Mouse (Mus musculus): ENCODE measurements around the gene Dip2a. TPM values are rescaled to one million over a fixed set of nuclear protein-coding genes. Genes with fewer than 3 reads are reported as not detected.

The Dip2a gene
- total and polyA plus RNA-seq, 2 experiments: 1.7 to 2.0 TPM

DNA sequence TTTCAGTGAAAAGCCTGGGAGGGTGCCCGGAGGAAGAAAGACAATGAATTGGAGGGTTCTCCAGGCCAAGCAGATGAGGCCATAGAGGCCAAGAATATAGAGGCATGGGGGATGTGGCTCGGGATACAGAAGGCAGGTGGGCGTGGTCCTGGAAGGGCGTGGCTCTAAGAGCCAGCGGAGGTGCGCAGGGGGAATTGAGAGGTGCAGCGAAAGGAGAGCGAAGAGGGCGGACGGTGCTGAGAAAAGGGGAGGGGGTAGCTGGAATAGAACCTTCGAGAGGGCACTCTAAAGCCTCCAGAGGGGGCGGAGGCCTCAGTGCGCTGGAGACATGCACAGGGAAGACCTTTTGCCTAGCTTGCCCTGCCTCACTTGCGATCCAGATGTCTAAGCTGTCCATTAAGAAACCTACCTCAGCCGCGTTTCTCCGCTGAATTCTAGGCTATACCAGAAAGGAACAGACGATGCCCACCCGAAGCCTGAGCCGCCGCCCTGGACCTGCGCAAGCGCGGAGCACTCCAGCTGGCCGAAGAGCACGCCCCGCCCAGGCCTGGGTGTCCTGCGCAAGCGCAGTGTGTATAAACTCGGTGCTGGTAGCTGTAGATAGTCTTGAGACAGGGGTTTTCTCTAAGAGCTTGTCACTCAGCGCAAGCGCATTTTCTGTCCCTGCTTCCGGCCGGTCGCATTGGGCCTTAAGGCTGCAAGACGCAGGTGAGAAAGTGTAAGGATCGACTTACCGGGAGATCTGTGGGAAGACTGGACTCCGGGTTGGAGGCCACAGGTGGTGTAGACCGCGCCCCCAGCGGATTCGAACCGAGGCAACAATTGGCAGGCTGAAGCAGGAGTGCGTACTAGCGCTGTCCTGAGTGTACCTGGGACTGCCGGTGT is 107.5 kb downstream of the Dip2a start, which contains the start of gene Prmt2:
Prmt2 (minus strand) TSS at position 525 of the 885 bp plus-strand sequence.
- Histone ChIP-seq H3K27ac (replicated peaks; ENCODE audit: insufficient read depth, low read depth, low read length) (no peak within 1 kb of the TSS), H3K9ac (ENCODE audit: low read depth, low read length) (peak within 1 kb of the TSS; percentile 61), H3K79me2 (ENCODE audit: control insufficient read depth, insufficient read depth, low read length) (no peaks in the 10 kb centered on the region), H3K4me1 (ENCODE audit: control insufficient read depth, insufficient read depth, low read length) (no peaks in the 10 kb centered on the region), H3K27me3 (ENCODE audit: control insufficient read depth, insufficient read depth, low read length) (no peaks in the 10 kb centered on the region), H3K36me3 (ENCODE audit: control insufficient read depth, insufficient read depth, low read length) (no peaks in the 10 kb centered on the region), H3K4me3 (ENCODE audit: insufficient read depth, low read depth, low read length) (peak within 1 kb of the TSS; percentile 51)
- under 1% methylated on average over 47 of the region's 47 CpGs for WGBS
- DNase-seq (ENCODE audit: extremely low read depth, low read depth, low spot score): peak; percentile 76
- TF ChIP-seq CTCF (IDR thresholded peaks at IDR 0.05; ENCODE audit: low read depth, low read length): 0 out of 2 replicates have a peak, but pooled peaks have one; percentile 25
- TF ChIP-seq POLR2A (IDR thresholded peaks at IDR 0.05; ENCODE audit: extremely low read depth, insufficient read depth, low read length): no peak

DNA sequence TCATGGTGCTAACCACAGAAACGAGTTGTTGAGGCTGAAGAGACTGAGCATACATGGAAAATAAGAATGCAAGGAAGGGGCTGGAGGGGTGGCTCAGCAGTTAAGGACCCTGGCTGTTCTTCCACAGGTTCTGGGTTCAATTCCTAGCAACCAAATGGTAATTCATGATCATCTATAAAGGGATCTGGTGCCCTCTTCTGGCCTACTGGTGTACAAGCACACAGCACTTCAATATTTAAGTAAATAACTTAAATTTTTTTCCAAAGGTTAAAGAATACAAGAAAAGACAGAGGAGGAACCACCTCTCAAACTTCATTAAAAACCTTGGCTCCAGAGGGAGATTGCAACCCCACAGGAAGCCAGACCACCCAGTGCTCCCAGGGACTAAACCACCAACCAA is 115.5 kb downstream of the Dip2a start:
- DNase-seq (ENCODE audit: extremely low read depth, low read depth, low spot score): no peak
- Histone ChIP-seq H3K4me3 (ENCODE audit: insufficient read depth, low read depth, low read length) (no peak overlapping the region), H3K27ac (replicated peaks; ENCODE audit: insufficient read depth, low read depth, low read length) (no peak overlapping the region), H3K79me2 (ENCODE audit: control insufficient read depth, insufficient read depth, low read length) (no peaks in the 10 kb centered on the region), H3K36me3 (ENCODE audit: control insufficient read depth, insufficient read depth, low read length) (no peaks in the 10 kb centered on the region), H3K27me3 (ENCODE audit: control insufficient read depth, insufficient read depth, low read length) (no peaks in the 10 kb centered on the region), H3K4me1 (ENCODE audit: control insufficient read depth, insufficient read depth, low read length) (no peaks in the 10 kb centered on the region), H3K9ac (ENCODE audit: low read depth, low read length) (no peak overlapping the region)
- 85% methylated on average over 1 of the region's 1 CpGs for WGBS
- TF ChIP-seq CTCF (IDR thresholded peaks at IDR 0.05; ENCODE audit: low read depth, low read length) (no peak), POLR2A (IDR thresholded peaks at IDR 0.05; ENCODE audit: extremely low read depth, insufficient read depth, low read length) (no peak)

GRCm38 (mm10) chr10:76225944-76226343 is 119.1 kb downstream of the Dip2a start:
- Histone ChIP-seq H3K4me3 (ENCODE audit: insufficient read depth, low read depth, low read length) (no peak overlapping the region), H3K27me3 (ENCODE audit: control insufficient read depth, insufficient read depth, low read length) (no peaks in the 10 kb centered on the region), H3K36me3 (ENCODE audit: control insufficient read depth, insufficient read depth, low read length) (no peaks in the 10 kb centered on the region), H3K27ac (replicated peaks; ENCODE audit: insufficient read depth, low read depth, low read length) (no peak overlapping the region), H3K9ac (ENCODE audit: low read depth, low read length) (no peak overlapping the region), H3K4me1 (ENCODE audit: control insufficient read depth, insufficient read depth, low read length) (no peaks in the 10 kb centered on the region), H3K79me2 (ENCODE audit: control insufficient read depth, insufficient read depth, low read length) (no peaks in the 10 kb centered on the region)
- no peak for DNase-seq (ENCODE audit: extremely low read depth, low read depth, low spot score)
- TF ChIP-seq POLR2A (IDR thresholded peaks at IDR 0.05; ENCODE audit: extremely low read depth, insufficient read depth, low read length): no peak
- TF ChIP-seq CTCF (IDR thresholded peaks at IDR 0.05; ENCODE audit: low read depth, low read length): no peak
- 90% methylated on average over 11 of the region's 11 CpGs for WGBS

- Histone ChIP-seq H3K27ac (replicated peaks; ENCODE audit: insufficient read depth, low read depth, low read length) (no peak overlapping the region), H3K9ac (ENCODE audit: low read depth, low read length) (no peak overlapping the region), H3K4me3 (ENCODE audit: insufficient read depth, low read depth, low read length) (no peak overlapping the region), H3K27me3 (ENCODE audit: control insufficient read depth, insufficient read depth, low read length) (no peaks in the 10 kb centered on the region), H3K79me2 (ENCODE audit: control insufficient read depth, insufficient read depth, low read length) (no peaks in the 10 kb centered on the region), H3K36me3 (ENCODE audit: control insufficient read depth, insufficient read depth, low read length) (no peaks in the 10 kb centered on the region), H3K4me1 (ENCODE audit: control insufficient read depth, insufficient read depth, low read length) (no peaks in the 10 kb centered on the region)
- 81% methylated on average over 9 of the region's 9 CpGs for WGBS
- TF ChIP-seq CTCF (IDR thresholded peaks at IDR 0.05; ENCODE audit: low read depth, low read length) (no peak), POLR2A (IDR thresholded peaks at IDR 0.05; ENCODE audit: extremely low read depth, insufficient read depth, low read length) (no peak)
- DNase-seq (ENCODE audit: extremely low read depth, low read depth, low spot score): no peak
Observed at GRCm38 (mm10) chr10:76218240-76218639, 126.9 kb downstream of the Dip2a start.

DNA sequence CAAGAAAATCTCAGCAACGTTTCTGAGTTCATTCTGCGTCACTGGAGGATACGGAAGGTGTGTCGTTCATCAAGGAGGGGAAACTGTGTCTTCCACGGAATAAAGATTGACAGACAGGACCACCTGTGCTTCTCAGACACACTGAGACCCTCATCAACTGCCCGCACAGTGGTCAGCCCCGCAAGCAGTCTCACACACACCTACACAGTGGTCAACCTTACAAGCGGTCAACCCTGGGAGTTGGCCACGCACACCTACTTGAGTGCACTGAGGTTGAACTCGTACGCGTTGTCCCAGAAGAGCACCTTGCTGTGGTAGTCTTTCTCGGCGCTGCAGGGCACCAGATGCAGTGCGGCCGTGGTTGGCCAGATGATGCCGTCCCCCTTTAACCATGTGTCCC is 128.0 kb downstream of the Dip2a start:
- Histone ChIP-seq H3K27ac (replicated peaks; ENCODE audit: insufficient read depth, low read depth, low read length) (no peak overlapping the region), H3K9ac (ENCODE audit: low read depth, low read length) (no peak overlapping the region), H3K4me1 (ENCODE audit: control insufficient read depth, insufficient read depth, low read length) (no peaks in the 10 kb centered on the region), H3K36me3 (ENCODE audit: control insufficient read depth, insufficient read depth, low read length) (no peaks in the 10 kb centered on the region), H3K27me3 (ENCODE audit: control insufficient read depth, insufficient read depth, low read length) (no peaks in the 10 kb centered on the region), H3K79me2 (ENCODE audit: control insufficient read depth, insufficient read depth, low read length) (no peaks in the 10 kb centered on the region), H3K4me3 (ENCODE audit: insufficient read depth, low read depth, low read length) (no peak overlapping the region)
- 97% methylated on average over 17 of the region's 17 CpGs for WGBS
- DNase-seq (ENCODE audit: extremely low read depth, low read depth, low spot score): no peak
- no peak for TF ChIP-seq POLR2A (IDR thresholded peaks at IDR 0.05; ENCODE audit: extremely low read depth, insufficient read depth, low read length)
- no peak for TF ChIP-seq CTCF (IDR thresholded peaks at IDR 0.05; ENCODE audit: low read depth, low read length)

DNA sequence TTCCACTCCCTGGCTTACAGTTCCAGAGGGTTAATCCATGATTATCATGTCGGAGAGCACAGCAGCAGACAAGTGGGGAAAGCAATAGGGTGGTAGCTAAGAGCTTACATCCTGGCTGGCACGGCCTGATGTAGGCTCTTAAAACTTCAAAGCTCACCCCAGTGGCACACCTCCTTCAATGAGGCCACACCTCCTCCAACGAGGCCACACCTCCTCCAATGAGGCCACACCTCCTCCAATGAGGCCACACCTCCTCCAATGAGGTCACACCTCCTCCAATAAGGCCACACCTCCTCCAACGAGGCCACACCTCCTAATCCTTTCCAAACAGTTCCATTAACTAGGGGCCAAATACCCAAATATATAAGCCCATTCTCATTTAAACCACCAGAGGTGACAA is 130.9 kb downstream of the Dip2a start:
- Histone ChIP-seq H3K36me3 (ENCODE audit: control insufficient read depth, insufficient read depth, low read length) (no peaks in the 10 kb centered on the region), H3K27ac (replicated peaks; ENCODE audit: insufficient read depth, low read depth, low read length) (no peak overlapping the region), H3K4me3 (ENCODE audit: insufficient read depth, low read depth, low read length) (no peak overlapping the region), H3K4me1 (ENCODE audit: control insufficient read depth, insufficient read depth, low read length) (no peaks in the 10 kb centered on the region), H3K9ac (ENCODE audit: low read depth, low read length) (no peak overlapping the region), H3K27me3 (ENCODE audit: control insufficient read depth, insufficient read depth, low read length) (no peaks in the 10 kb centered on the region), H3K79me2 (ENCODE audit: control insufficient read depth, insufficient read depth, low read length) (no peaks in the 10 kb centered on the region)
- no peak for DNase-seq (ENCODE audit: extremely low read depth, low read depth, low spot score)
- TF ChIP-seq POLR2A (IDR thresholded peaks at IDR 0.05; ENCODE audit: extremely low read depth, insufficient read depth, low read length): no peak
- no peak for TF ChIP-seq CTCF (IDR thresholded peaks at IDR 0.05; ENCODE audit: low read depth, low read length)
- WGBS: 90% methylated on average over 4 of the region's 4 CpGs
